Mouse (Mus musculus): ENCODE measurements around the gene Mpv17. TPM values are rescaled to one million over a fixed set of nuclear protein-coding genes. Genes with fewer than 3 reads are reported as not detected.

Mpv17 gene
- 23.9 and 27.3 TPM in 2 replicates for polyA plus RNA-seq (2012; rRNA removed)

GRCm38 (mm10) chr5:31154152-31154553 is at the start of gene Mpv17:
TSS of gene Mpv17 (minus strand) at chr5:31154251.

GRCm38 (mm10) chr5:31201742-31202590 is 47.9 kb upstream of the Mpv17 start, which contains the start of gene Zfp513:
TSS of gene Zfp513 (minus strand) at chr5:31202303.

GRCm38 (mm10) chr5:31192939-31193630 is 39.0 kb upstream of the Mpv17 start, which contains the start of the genes Snx17 and Eif2b4:
TSS of gene Snx17 (plus strand) at chr5:31193227.
TSS of gene Eif2b4 (minus strand) at chr5:31193430.

GRCm38 (mm10) chr5:31179766-31180630 is 25.9 kb upstream of the Mpv17 start, which contains the start of the genes Gm29609 and Gtf3c2:
TSS of gene Gm29609 (minus strand) at chr5:31179911.
TSS of gene Gtf3c2 (minus strand) at chr5:31180144.

DNA sequence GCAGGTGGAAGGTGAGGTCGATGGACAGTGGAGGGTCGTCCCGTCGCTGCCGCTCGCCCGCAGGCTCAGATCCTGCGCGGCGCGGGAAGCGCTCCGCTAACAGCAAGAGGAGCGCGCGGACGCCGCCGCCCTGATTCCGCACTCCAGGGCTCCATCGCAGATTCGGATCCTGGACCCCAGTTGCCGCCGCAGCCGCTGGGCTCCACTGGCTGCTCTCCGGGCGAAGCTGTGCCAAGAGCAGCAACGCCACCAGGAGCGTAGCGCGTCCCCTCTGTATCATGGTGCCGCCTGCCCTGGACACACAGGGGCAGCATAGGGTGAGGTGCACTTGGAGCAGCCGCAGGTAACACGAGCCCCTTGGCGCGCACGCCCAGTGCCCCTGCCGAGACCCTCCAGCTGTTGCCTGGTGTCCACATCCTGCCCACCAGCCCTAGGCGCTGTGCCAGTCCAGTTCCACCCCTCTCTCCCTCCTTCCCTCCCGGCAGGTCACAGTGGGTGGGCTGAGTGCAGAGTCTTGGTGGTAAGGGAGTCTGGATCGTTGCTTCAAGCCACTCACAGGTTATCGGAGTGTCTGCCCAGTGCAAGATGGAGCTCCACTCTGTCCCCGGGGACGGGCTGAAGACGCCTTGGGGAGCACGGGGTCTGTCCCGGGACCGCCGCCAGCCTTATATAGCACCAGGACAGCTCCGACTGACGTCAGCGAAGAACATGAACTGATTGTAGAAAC is 15.6 kb downstream of the Mpv17 start, which contains the start of gene Ucn:
TSS of gene Ucn (minus strand) at position 589 of the 727 bp plus-strand sequence.

DNA sequence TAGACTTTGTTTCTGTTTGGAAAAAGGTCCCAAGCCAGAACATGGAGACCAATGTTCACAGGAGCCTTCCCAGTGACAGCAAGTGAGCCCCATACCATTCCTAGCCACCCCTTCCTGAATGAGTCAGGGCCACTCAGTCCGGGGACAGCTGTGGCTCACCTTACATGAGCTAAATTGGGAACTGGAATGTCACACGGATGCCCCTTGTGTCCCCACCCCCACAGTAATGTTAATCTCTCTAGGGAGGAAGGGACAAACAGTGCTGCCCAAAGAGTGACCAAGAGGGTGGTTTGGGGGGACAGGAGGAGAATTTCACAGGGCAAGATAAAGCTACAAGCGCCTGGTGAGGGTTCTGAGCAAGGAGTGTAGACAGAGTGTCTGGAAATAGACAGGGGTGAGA is 37.7 kb downstream of the Mpv17 start, which contains the start of gene Trim54:
TSS of gene Trim54 (plus strand) at position 359 of the 400 bp plus-strand sequence.

DNA sequence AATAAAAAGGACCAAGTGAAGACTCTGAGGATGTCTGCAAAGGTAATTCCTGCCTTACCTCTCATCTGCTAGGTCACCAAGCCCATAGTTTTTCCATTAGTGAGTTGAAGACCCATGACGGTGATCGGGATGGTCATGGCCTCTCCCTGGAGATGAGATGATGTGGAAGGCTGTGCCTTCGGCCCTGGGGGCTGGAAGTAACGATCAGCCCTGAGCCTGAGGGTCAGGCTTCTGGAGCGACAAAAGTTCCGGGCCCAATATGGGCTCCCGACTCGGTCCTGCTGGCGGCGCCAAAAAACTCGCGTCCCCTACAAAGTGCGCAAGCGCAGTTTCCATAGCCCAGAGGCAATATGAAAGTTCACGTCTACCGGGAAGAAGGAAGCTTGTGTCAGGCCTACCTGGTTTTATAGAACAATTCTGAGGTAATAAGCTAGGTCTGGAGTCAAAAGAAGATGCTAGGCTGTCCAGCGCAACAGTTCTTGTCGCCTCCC is 46.0 kb downstream of the Mpv17 start, which contains the start of gene Slc30a3:
TSS of gene Slc30a3 (minus strand) at position 238 of the 491 bp plus-strand sequence.

GRCm38 (mm10) chr5:31105814-31106335 is 48.2 kb downstream of the Mpv17 start, which contains the start of gene Dnajc5g:
TSS of gene Dnajc5g (plus strand) at chr5:31106285.

Other genes with a start within 250 kb of the Mpv17 start
- 79.7 and 85.2 TPM in 2 replicates for gene Ost4, start 246.5 kb downstream of the Mpv17 start, polyA plus RNA-seq (2012; rRNA removed)
- gene Emilin1, start 240.8 kb downstream of the Mpv17 start, polyA plus RNA-seq (2012; rRNA removed), result 55.3 and 56.4 TPM in 2 replicates
- 20.9 and 21.4 TPM in 2 replicates for gene Khk, start 232.8 kb downstream of the Mpv17 start, polyA plus RNA-seq (2012; rRNA removed)
- gene Cgref1, start 208.7 kb downstream of the Mpv17 start, polyA plus RNA-seq (2012; rRNA removed), result 56.1 and 81.0 TPM in 2 replicates
- 252 and 282 TPM in 2 replicates for gene Preb, start 193.9 kb downstream of the Mpv17 start, polyA plus RNA-seq (2012; rRNA removed)
- 10.1 and 12.4 TPM in 2 replicates for gene Tcf23, start 185.6 kb downstream of the Mpv17 start, polyA plus RNA-seq (2012; rRNA removed)
- gene Atraid, start 105.9 kb downstream of the Mpv17 start, polyA plus RNA-seq (2012; rRNA removed), result 27.4 and 33.9 TPM in 2 replicates
- 10.2 and 11.2 TPM in 2 replicates for gene Slc5a6, start 105.3 kb downstream of the Mpv17 start, polyA plus RNA-seq (2012; rRNA removed)
- 11.9 and 14.2 TPM in 2 replicates for gene Cad, start 99.5 kb downstream of the Mpv17 start, polyA plus RNA-seq (2012; rRNA removed)
- gene Dnajc5g, start 48.0 kb downstream of the Mpv17 start, polyA plus RNA-seq (2012; rRNA removed), result not detected in 2 replicates
- gene Slc30a3, start 46.0 kb downstream of the Mpv17 start, polyA plus RNA-seq (2012; rRNA removed), result 0.15 and 0.29 TPM in 2 replicates
- 2.8 and 4.1 TPM in 2 replicates for gene Trim54, start 37.5 kb downstream of the Mpv17 start, polyA plus RNA-seq (2012; rRNA removed)
- not detected in 2 replicates for gene Ucn, start 15.4 kb downstream of the Mpv17 start, polyA plus RNA-seq (2012; rRNA removed)
- 0.14 and 2.1 TPM in 2 replicates for gene Gm29609, start 25.7 kb upstream of the Mpv17 start, polyA plus RNA-seq (2012; rRNA removed)
- gene Gtf3c2, start 25.9 kb upstream of the Mpv17 start, polyA plus RNA-seq (2012; rRNA removed), result 13.3 and 14.6 TPM in 2 replicates
- 36.2 and 37.1 TPM in 2 replicates for gene Snx17, start 39.0 kb upstream of the Mpv17 start, polyA plus RNA-seq (2012; rRNA removed)
- gene Eif2b4, start 39.2 kb upstream of the Mpv17 start, polyA plus RNA-seq (2012; rRNA removed), result 20.2 and 24.5 TPM in 2 replicates
- 25.0 and 34.4 TPM in 2 replicates for gene Zfp513, start 48.1 kb upstream of the Mpv17 start, polyA plus RNA-seq (2012; rRNA removed)
- gene Ppm1g, start 66.4 kb upstream of the Mpv17 start, polyA plus RNA-seq (2012; rRNA removed), result 42.5 and 93.0 TPM in 2 replicates
- 121 and 134 TPM in 2 replicates for gene Nrbp1, start 86.6 kb upstream of the Mpv17 start, polyA plus RNA-seq (2012; rRNA removed)
- gene Gm9970, start 87.0 kb upstream of the Mpv17 start, polyA plus RNA-seq (2012; rRNA removed), result 0.13 TPM in 1 of 2 replicates, not detected in the other
- 113 and 161 TPM in 2 replicates for gene Krtcap3, start 97.4 kb upstream of the Mpv17 start, polyA plus RNA-seq (2012; rRNA removed)
- 11.9 and 14.9 TPM in 2 replicates for gene Ift172, start 136.9 kb upstream of the Mpv17 start, polyA plus RNA-seq (2012; rRNA removed)
- 6.3 and 7.4 TPM in 2 replicates for gene Fndc4, start 141.8 kb upstream of the Mpv17 start, polyA plus RNA-seq (2012; rRNA removed)
- not detected in 2 replicates for gene Gckr, start 143.2 kb upstream of the Mpv17 start, polyA plus RNA-seq (2012; rRNA removed)